Mouse (Mus musculus) heart, embryonic 11.5 days (tissue): ENCODE measurements around the gene Trim34b. TPM values are rescaled to one million over a fixed set of nuclear protein-coding genes. Genes with fewer than 3 reads are reported as not detected.
"Not testable (repeated sequence)": the region's sequence is repeated elsewhere in the genome, so short reads cannot be mapped to it uniquely, and the experiment has no call there.

Experiments
- ATAC-seq: fragments of 200-750 bp; cut with Nextera tagmentation; replicated peaks from 2 replicates; pipeline ENCODE4 v1.8.0; 2017; ENCODE audit warnings: moderate library complexity; ENCODE audit not compliant: insufficient number of reproducible peaks, low FRiP score, low TSS enrichment
- H3K27ac ChIP-seq: fragments of 300-500 bp; sonication (generic); 2 replicates; pipeline ENCODE4 v1.5.1; 2014; ENCODE audit warnings: mild to moderate bottlenecking, low read depth, low read length
- H3K27me3 ChIP-seq: fragments of 300-500 bp; sonication (generic); 2 replicates; pipeline ENCODE4 v1.6.1; 2014; ENCODE audit warnings: mild to moderate bottlenecking, low read length, mixed read lengths; ENCODE audit not compliant: control insufficient read depth, insufficient read depth
- H3K36me3 ChIP-seq: fragments of 300-500 bp; sonication (generic); 2 replicates; pipeline ENCODE4 v1.6.1; 2014; ENCODE audit warnings: mild to moderate bottlenecking, low read length, moderate library complexity, mixed read lengths; ENCODE audit not compliant: control insufficient read depth, insufficient read depth
- H3K4me1 ChIP-seq: fragments of 300-500 bp; sonication (generic); 2 replicates; pipeline ENCODE4 v1.6.1; 2014; ENCODE audit warnings: low read length; ENCODE audit not compliant: control insufficient read depth, insufficient read depth
- H3K4me2 ChIP-seq: fragments of 300-500 bp; sonication (generic); 2 replicates; pipeline ENCODE4 v1.6.1; 2014; ENCODE audit warnings: mild to moderate bottlenecking, moderate library complexity
- H3K4me3 ChIP-seq: fragments of 300-500 bp; sonication (generic); 2 replicates; pipeline ENCODE4 v1.5.1; 2014; ENCODE audit warnings: low read depth, low read length
- H3K9ac ChIP-seq: fragments of 300-500 bp; sonication (generic); 2 replicates; pipeline ENCODE4 v1.6.1; 2014; ENCODE audit warnings: mild to moderate bottlenecking, low read depth, low read length, moderate library complexity
- H3K9me3 ChIP-seq: fragments of 300-500 bp; sonication (generic); replicated peaks from 2 replicates; pipeline ENCODE4 v1.6.1; 2016; ENCODE audit warnings: low read length; ENCODE audit not compliant: control insufficient read depth
- WGBS: fragments of 180-500 bp; shearing (Covaris S2); extraction: QIAGEN DNeasy Blood & Tissue Kit; methylation state at CpG from one replicate; pipeline ENCODE4 v1.1.7; 2014; ENCODE audit not compliant: insufficient replicate concordance; 5-methylcytosine and 5-hydroxymethylcytosine counted together
- polyA plus RNA-seq: library from polyadenylated mRNA; unstranded; fragments of >200 nt; fragmentation: Nextera tagmentation; extraction: Ambion mirVana; gene quantifications from 2 replicates; pipeline ENCODE4 v1.2.1, GENCODE M21; 2014

Gene Trim34b
- polyA plus RNA-seq, 1 experiment from 2014 or later: 0.20 TPM

- not testable (repeated sequence) for H3K27me3 ChIP-seq, H3K4me3 ChIP-seq, ATAC-seq, H3K4me2 ChIP-seq, H3K36me3 ChIP-seq, H3K4me1 ChIP-seq, H3K27ac ChIP-seq, H3K9me3 ChIP-seq, H3K9ac ChIP-seq
- WGBS: 87% methylated on average over 2 of the region's 4 CpGs
Observed at GRCm38 (mm10) chr7:104340744-104341143, 11.5 kb downstream of the Trim34b start.

GRCm38 (mm10) chr7:104348043-104348442 lies 18.8 kb downstream of the Trim34b start:
- ATAC-seq, H3K36me3 ChIP-seq, H3K4me2 ChIP-seq, H3K27ac ChIP-seq, H3K9ac ChIP-seq, H3K4me3 ChIP-seq, H3K27me3 ChIP-seq, H3K9me3 ChIP-seq, H3K4me1 ChIP-seq: not testable (repeated sequence)
- 79% methylated on average over 4 of the region's 4 CpGs for WGBS

GRCm38 (mm10) chr7:104352717-104353599 lies 23.7 kb downstream of the Trim34b start, which contains the start of gene Trim12c:
Trim12c (minus strand) TSS chr7:104353362.
- Histone ChIP-seq H3K36me3 (no peaks in the 10 kb centered on the region), H3K4me2 (peak within 1 kb of the TSS; percentile 70), H3K9me3 (no peaks in the 10 kb centered on the region), H3K27me3 (no peaks in the 10 kb centered on the region), H3K4me3 (peak within 1 kb of the TSS; percentile 54), H3K27ac (peak within 1 kb of the TSS; percentile 71), H3K4me1 (no peaks in the 10 kb centered on the region; the same call in 1 of the 2 replicates), H3K9ac (peak within 1 kb of the TSS; percentile 54; the same call in 1 of the 2 replicates)
- ATAC-seq: peak; percentile 99
- WGBS: 3% methylated on average over 14 of the region's 14 CpGs

- WGBS: 57% methylated on average over 2 of the region's 2 CpGs
- no peaks in the 10 kb centered on the region for H3K9me3 ChIP-seq
- H3K27me3 ChIP-seq: no peaks in the 10 kb centered on the region
- no peak overlapping the region for H3K9ac ChIP-seq
- H3K36me3 ChIP-seq: no peaks in the 10 kb centered on the region
- 0 out of 2 replicates have a peak overlapping the region, but pooled peaks have one; percentile 25 for H3K27ac ChIP-seq
- no peak; the same call in 1 of the 2 replicates for ATAC-seq
- peak overlapping the region; percentile 54 for H3K4me3 ChIP-seq
- H3K4me2 ChIP-seq: peak overlapping the region; percentile 70
- no peaks in the 10 kb centered on the region; the same call in 1 of the 2 replicates for H3K4me1 ChIP-seq
Observed at GRCm38 (mm10) chr7:104353600-104353967, 24.3 kb downstream of the Trim34b start.

GRCm38 (mm10) chr7:104366339-104366738 lies 37.1 kb downstream of the Trim34b start:
- no peak overlapping the region for H3K4me3 ChIP-seq
- H3K27me3 ChIP-seq: no peaks in the 10 kb centered on the region
- ATAC-seq: no peak
- H3K27ac ChIP-seq: no peak overlapping the region
- H3K4me1 ChIP-seq: no peaks in the 10 kb centered on the region
- H3K36me3 ChIP-seq: no peaks in the 10 kb centered on the region
- no peaks in the 10 kb centered on the region for H3K9me3 ChIP-seq
- H3K9ac ChIP-seq: no peak overlapping the region
- H3K4me2 ChIP-seq: no peak overlapping the region

GRCm38 (mm10) chr7:104369736-104370414 lies 40.6 kb downstream of the Trim34b start, which contains the start of gene Trim30b:
Trim30b (minus strand) TSS chr7:104369884.
- H3K9ac ChIP-seq: no peak within 1 kb of the TSS
- H3K4me3 ChIP-seq: no peak within 1 kb of the TSS
- H3K4me2 ChIP-seq: no peak within 1 kb of the TSS
- ATAC-seq: no peak
- H3K9me3 ChIP-seq: no peaks in the 10 kb centered on the region
- no peaks in the 10 kb centered on the region for H3K27me3 ChIP-seq
- H3K4me1 ChIP-seq: no peaks in the 10 kb centered on the region
- no peaks in the 10 kb centered on the region for H3K36me3 ChIP-seq
- 67% methylated on average over 1 of the region's 1 CpGs for WGBS
- no peak within 1 kb of the TSS for H3K27ac ChIP-seq

Other genes with a start within 250 kb of the Trim34b start
- not detected in 2 replicates for gene Olfr645, start 244.0 kb upstream of the Trim34b start, polyA plus RNA-seq
- not detected in 2 replicates for gene Olfr646, start 224.6 kb upstream of the Trim34b start, polyA plus RNA-seq
- not detected in 2 replicates for gene Ubqln5, start 199.6 kb upstream of the Trim34b start, polyA plus RNA-seq
- not detected in 2 replicates for gene Olfr643, start 192.1 kb upstream of the Trim34b start, polyA plus RNA-seq
- gene Ubqln3, start 186.2 kb upstream of the Trim34b start, polyA plus RNA-seq: not detected in 2 replicates
- not detected in 2 replicates for gene Ubqlnl, start 178.9 kb upstream of the Trim34b start, polyA plus RNA-seq
- gene Olfm5, start 164.6 kb upstream of the Trim34b start, polyA plus RNA-seq: not detected in 2 replicates
- 0.24 and 0.30 TPM in 2 replicates for gene Olfr648, start 146.1 kb upstream of the Trim34b start, polyA plus RNA-seq
- gene Olfr649, start 133.5 kb upstream of the Trim34b start, polyA plus RNA-seq: not detected in 2 replicates
- gene Trim6, start 110.7 kb upstream of the Trim34b start, polyA plus RNA-seq: 9.8 and 9.9 TPM in 2 replicates
- gene Trim34a, start 85.0 kb upstream of the Trim34b start, polyA plus RNA-seq: 2.2 and 2.9 TPM in 2 replicates
- 0.42 and 0.57 TPM in 2 replicates for gene Trim5, start 41.4 kb upstream of the Trim34b start, polyA plus RNA-seq
- gene Trim12a, start 14.0 kb upstream of the Trim34b start, polyA plus RNA-seq: 9.3 and 10.6 TPM in 2 replicates
- 1.6 and 2.8 TPM in 2 replicates for gene Trim12c, start 23.9 kb downstream of the Trim34b start, polyA plus RNA-seq
- 0.16 TPM in 1 of 2 replicates, not detected in the other for gene Trim30b, start 40.4 kb downstream of the Trim34b start, polyA plus RNA-seq
- not detected in 2 replicates for gene Trim30c, start 71.4 kb downstream of the Trim34b start, polyA plus RNA-seq
- gene Trim30a, start 135.7 kb downstream of the Trim34b start, polyA plus RNA-seq: 0.45 and 0.80 TPM in 2 replicates
- gene Trim30d, start 178.4 kb downstream of the Trim34b start, polyA plus RNA-seq: 0.07 TPM in 1 of 2 replicates, not detected in the other
- not detected in 2 replicates for gene Olfr651, start 220.7 kb downstream of the Trim34b start, polyA plus RNA-seq
- not detected in 2 replicates for gene Olfr652, start 231.4 kb downstream of the Trim34b start, polyA plus RNA-seq
- not detected in 2 replicates for gene Olfr653, start 247.8 kb downstream of the Trim34b start, polyA plus RNA-seq